Mouse (Mus musculus): ENCODE results near the gene Babam1. TPM values are rescaled to one million over a fixed set of nuclear protein-coding genes. Genes with fewer than 3 reads are reported as not detected.

The Babam1 gene
- total and polyA plus RNA-seq, 3 experiments: 62.8 to 91.3 (median 70.2) TPM

GRCm38 (mm10) chr8:71404951-71405351 is 8.3 kb downstream of the Babam1 start:
- Histone ChIP-seq H3K27ac (no peak overlapping the region), H3K4me1 (ENCODE audit: control insufficient read depth, insufficient read depth, low read length) (peaks cover 5% of the 10 kb centered on the region), H3K79me2 (replicated peaks; ENCODE audit: control insufficient read depth, insufficient read depth, low read length) (no peaks in the 10 kb centered on the region), H3K9ac (ENCODE audit: low read depth, low read length) (no peak overlapping the region), H3K27me3 (ENCODE audit: control insufficient read depth, insufficient read depth, low read length) (no peaks in the 10 kb centered on the region), H3K4me3 (no peak overlapping the region), H3K36me3 (ENCODE audit: control insufficient read depth, insufficient read depth, low read length) (no peaks in the 10 kb centered on the region)
- peak in 1 of 2 experiments; percentile 21 for DNase-seq
- no peak for TF ChIP-seq POLR2A (IDR thresholded peaks at IDR 0.05; ENCODE audit: insufficient read depth, low read depth, low read length)
- no peak for TF ChIP-seq EP300 (IDR thresholded peaks at IDR 0.05; ENCODE audit: insufficient read depth, low read depth, low read length)
- no peak for TF ChIP-seq CTCF (IDR thresholded peaks at IDR 0.05)
- intact Hi-C loops (cut with DNase I): no loop called here
- 76% methylated on average over 9 of the region's 9 CpGs for WGBS

GRCm38 (mm10) chr8:71405401-71406098 is 8.9 kb downstream of the Babam1 start, which contains the start of gene Ankle1:
TSS of gene Ankle1 (plus strand) at chr8:71406010.
- TF ChIP-seq EP300 (IDR thresholded peaks at IDR 0.05; ENCODE audit: insufficient read depth, low read depth, low read length): peak; percentile 40; the same call in 1 of the 2 replicates
- TF ChIP-seq CTCF (IDR thresholded peaks at IDR 0.05): peak; percentile 87
- TF ChIP-seq POLR2A (IDR thresholded peaks at IDR 0.05; ENCODE audit: insufficient read depth, low read depth, low read length): peak; percentile 81
- no peaks in the 10 kb centered on the region for H3K27me3 ChIP-seq (ENCODE audit: control insufficient read depth, insufficient read depth, low read length)
- DNase-seq: peak; percentile 94 to 99
- intact Hi-C loops (cut with DNase I): loop anchor here (1.0 to 2.0 kb wide), 2 partner anchors 34 to 65 kb away; partner anchors contain the start of gene Ocel1
- H3K9ac ChIP-seq (ENCODE audit: low read depth, low read length): peak within 1 kb of the TSS; percentile 49
- no peaks in the 10 kb centered on the region for H3K79me2 ChIP-seq (replicated peaks; ENCODE audit: control insufficient read depth, insufficient read depth, low read length)
- peak within 1 kb of the TSS; percentile 48 for H3K4me3 ChIP-seq
- peak within 1 kb of the TSS; percentile 29 for H3K27ac ChIP-seq
- 11% methylated on average over 33 of the region's 33 CpGs for WGBS
- no peaks in the 10 kb centered on the region for H3K36me3 ChIP-seq (ENCODE audit: control insufficient read depth, insufficient read depth, low read length)
- peaks cover 5% of the 10 kb centered on the region for H3K4me1 ChIP-seq (ENCODE audit: control insufficient read depth, insufficient read depth, low read length)

- no peaks in the 10 kb centered on the region for H3K79me2 ChIP-seq (replicated peaks; ENCODE audit: control insufficient read depth, insufficient read depth, low read length)
- DNase-seq: peak; percentile 61 to 75
These were observed 9.7 kb downstream of the Babam1 start for GRCm38 (mm10) chr8:71406099-71407015.

GRCm38 (mm10) chr8:71407441-71407840 is 10.8 kb downstream of the Babam1 start:
- H3K27ac ChIP-seq: no peak overlapping the region
- no peaks in the 10 kb centered on the region for H3K36me3 ChIP-seq (ENCODE audit: control insufficient read depth, insufficient read depth, low read length)
- H3K4me1 ChIP-seq (ENCODE audit: control insufficient read depth, insufficient read depth, low read length): peaks cover 5% of the 10 kb centered on the region
- DNase-seq: peak in 1 of 2 experiments; percentile 17
- no peaks in the 10 kb centered on the region for H3K79me2 ChIP-seq (replicated peaks; ENCODE audit: control insufficient read depth, insufficient read depth, low read length)
- intact Hi-C loops (cut with DNase I): loop anchor here (2.0 kb wide), 1 partner anchor 67 kb away; no protein-coding TSS in a partner anchor
- no peak overlapping the region for H3K9ac ChIP-seq (ENCODE audit: low read depth, low read length)
- TF ChIP-seq CTCF (IDR thresholded peaks at IDR 0.05) (no peak), POLR2A (IDR thresholded peaks at IDR 0.05; ENCODE audit: insufficient read depth, low read depth, low read length) (no peak), EP300 (IDR thresholded peaks at IDR 0.05; ENCODE audit: insufficient read depth, low read depth, low read length) (no peak)
- WGBS: 89% methylated on average over 14 of the region's 14 CpGs
- H3K4me3 ChIP-seq: no peak overlapping the region
- no peaks in the 10 kb centered on the region for H3K27me3 ChIP-seq (ENCODE audit: control insufficient read depth, insufficient read depth, low read length)

More at GRCm38 (mm10) chr8:71406099-71407015, 9.7 kb downstream of the Babam1 start:
- under 1% methylated on average over 55 of the region's 55 CpGs for WGBS
- peak overlapping the region; percentile 48 for H3K4me3 ChIP-seq
- H3K36me3 ChIP-seq (ENCODE audit: control insufficient read depth, insufficient read depth, low read length): no peaks in the 10 kb centered on the region
- peaks cover 5% of the 10 kb centered on the region for H3K4me1 ChIP-seq (ENCODE audit: control insufficient read depth, insufficient read depth, low read length)
- H3K27ac ChIP-seq: no peak overlapping the region
- H3K27me3 ChIP-seq (ENCODE audit: control insufficient read depth, insufficient read depth, low read length): no peaks in the 10 kb centered on the region
- intact Hi-C loops (cut with DNase I): loop anchor here (1.0 to 2.0 kb wide), 2 partner anchors 35 to 66 kb away; partner anchors contain the start of gene Ocel1
- TF ChIP-seq POLR2A (IDR thresholded peaks at IDR 0.05; ENCODE audit: insufficient read depth, low read depth, low read length) (no peak), EP300 (IDR thresholded peaks at IDR 0.05; ENCODE audit: insufficient read depth, low read depth, low read length) (0 out of 2 replicates have a peak, but pooled peaks have one; percentile 45), CTCF (IDR thresholded peaks at IDR 0.05) (peak; percentile 80)
- no peak overlapping the region; the same call in 1 of the 2 replicates for H3K9ac ChIP-seq (ENCODE audit: low read depth, low read length)

GRCm38 (mm10) chr8:71408231-71408630 is 11.6 kb downstream of the Babam1 start:
- peaks cover 5% of the 10 kb centered on the region for H3K4me1 ChIP-seq (ENCODE audit: control insufficient read depth, insufficient read depth, low read length)
- H3K9ac ChIP-seq (ENCODE audit: low read depth, low read length): no peak overlapping the region
- TF ChIP-seq EP300 (IDR thresholded peaks at IDR 0.05; ENCODE audit: insufficient read depth, low read depth, low read length) (no peak), CTCF (IDR thresholded peaks at IDR 0.05) (no peak), POLR2A (IDR thresholded peaks at IDR 0.05; ENCODE audit: insufficient read depth, low read depth, low read length) (no peak)
- 92% methylated on average over 4 of the region's 4 CpGs for WGBS
- intact Hi-C loops (cut with DNase I): no loop called here
- no peaks in the 10 kb centered on the region for H3K36me3 ChIP-seq (ENCODE audit: control insufficient read depth, insufficient read depth, low read length)
- DNase-seq: no peak
- no peak overlapping the region for H3K4me3 ChIP-seq
- no peaks in the 10 kb centered on the region for H3K27me3 ChIP-seq (ENCODE audit: control insufficient read depth, insufficient read depth, low read length)
- H3K27ac ChIP-seq: no peak overlapping the region
- no peaks in the 10 kb centered on the region for H3K79me2 ChIP-seq (replicated peaks; ENCODE audit: control insufficient read depth, insufficient read depth, low read length)

All from heart, adult 2 months (tissue).